Mouse (Mus musculus): Measurements from ENCODE around the gene Tmem40.
A peak's percentile ranks its signal among the peaks of the same experiment; 100 is the strongest.

The Tmem40 gene

DNA sequence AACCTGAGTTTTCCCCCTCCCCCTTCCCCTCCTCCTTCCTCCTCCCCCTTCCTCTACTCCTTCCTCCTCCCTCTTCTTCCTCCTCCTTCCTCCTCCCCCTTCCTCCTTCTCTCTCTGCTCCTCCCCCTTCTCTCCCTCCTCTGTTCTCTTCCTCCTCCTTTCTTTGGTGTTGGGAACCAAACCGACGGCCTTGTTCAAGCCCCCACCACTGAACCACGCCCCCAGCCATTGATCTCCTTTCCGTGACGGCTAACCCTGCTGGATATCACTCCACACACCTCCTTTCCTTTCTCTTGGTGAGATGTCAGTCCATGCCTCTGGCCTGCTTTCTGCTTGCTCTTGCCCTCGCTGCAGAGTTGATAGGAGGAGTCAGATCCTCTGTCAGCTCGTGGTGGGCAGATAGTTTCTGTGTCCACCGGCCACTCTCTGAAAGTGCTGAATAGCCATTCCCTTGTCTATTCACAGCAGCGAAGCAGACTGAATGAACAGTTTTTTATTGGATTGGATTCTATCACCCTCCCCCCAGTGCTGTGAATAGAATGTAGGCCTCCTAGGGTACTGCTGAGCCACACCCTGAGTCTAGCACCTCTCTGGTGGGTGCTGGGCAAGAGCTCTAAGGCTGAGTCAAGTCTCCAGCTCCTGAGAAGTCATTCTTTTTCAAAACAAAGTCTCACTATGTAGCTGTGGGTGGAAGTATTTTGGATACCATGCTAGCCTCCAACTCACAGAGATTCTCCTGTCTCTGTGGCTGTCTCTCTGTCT lies at the start of gene Tmem40:
TSS of gene Tmem40 (minus strand) at position 416 of the 762 bp plus-strand sequence.
- DNase-seq (ENCODE audit: low read depth, low spot score): no peak

DNA sequence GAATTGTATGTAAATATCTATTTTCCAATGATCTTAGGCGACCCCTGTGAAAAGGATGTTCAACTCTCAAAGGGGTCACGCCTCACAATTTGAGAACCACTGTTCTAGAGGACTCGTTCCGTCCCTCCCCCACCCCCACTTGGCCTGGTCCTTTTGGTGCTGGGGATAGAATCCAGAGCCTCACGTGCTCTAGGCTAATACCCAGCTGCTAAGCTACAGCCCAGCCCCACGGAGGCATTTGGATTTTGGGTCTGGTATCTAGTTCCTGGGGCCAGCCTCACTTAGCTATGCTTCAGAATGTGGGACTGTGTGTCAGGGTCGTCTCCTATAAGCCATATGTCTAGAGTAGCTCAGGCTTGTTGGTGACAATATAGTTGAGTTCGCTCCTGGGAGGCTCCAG lies 49.4 kb upstream of the Tmem40 start:
- no peak for DNase-seq (ENCODE audit: low read depth, low spot score)

DNA sequence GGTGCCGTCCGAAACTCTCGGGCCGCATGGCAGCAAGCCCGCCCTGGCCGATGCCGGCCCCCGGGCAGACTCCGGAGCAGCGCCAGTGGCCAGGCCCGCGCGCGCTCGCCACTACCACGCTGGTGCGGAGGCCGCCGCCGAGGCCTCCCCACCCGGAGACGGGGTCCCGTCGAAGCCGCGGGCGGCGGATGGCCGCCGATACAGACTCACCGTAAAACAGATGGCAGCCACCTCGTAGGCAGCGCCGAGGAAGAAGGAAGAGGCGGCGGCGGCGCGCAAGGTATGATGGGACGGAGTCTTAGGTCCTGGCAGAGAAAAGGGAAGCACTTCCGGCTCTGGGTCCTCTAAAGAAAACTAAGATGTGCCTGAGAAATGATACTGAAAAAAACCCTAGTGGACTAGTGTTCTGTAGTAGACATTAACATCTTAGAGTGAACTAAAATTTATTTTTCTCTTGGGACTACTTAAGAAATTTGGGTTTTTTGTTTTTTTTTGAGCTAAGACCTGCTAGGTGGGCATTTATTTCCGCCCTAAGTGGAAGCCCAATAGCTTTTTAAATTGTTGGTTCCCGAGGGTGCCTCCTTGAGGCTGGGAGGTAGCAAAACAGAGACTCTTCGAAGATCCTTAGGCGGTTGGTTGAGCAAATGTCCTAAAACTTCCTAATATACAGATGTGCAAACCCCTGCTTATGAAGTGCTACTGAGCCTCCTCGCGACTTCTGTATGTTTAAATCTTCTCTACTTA lies 46.5 kb upstream of the Tmem40 start, which contains the start of gene Rpl32:
TSS of gene Rpl32 (minus strand) at position 260 of the 744 bp plus-strand sequence.
- DNase-seq (ENCODE audit: low read depth, low spot score): peak; percentile 96

DNA sequence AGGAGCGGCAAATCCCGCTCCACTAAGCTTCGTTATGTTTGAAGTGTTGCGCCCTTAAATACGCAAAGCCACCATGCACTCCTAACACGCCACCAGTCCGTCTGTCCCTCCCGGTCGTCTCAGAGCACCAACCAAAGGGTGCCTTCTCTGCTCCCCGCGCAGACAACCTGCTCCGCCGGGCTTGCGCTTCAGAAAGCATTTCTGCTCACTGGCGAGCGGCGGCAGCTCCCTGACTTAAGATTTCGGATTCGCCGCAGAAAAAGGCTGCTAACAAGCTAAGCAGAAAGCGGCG lies 45.9 kb upstream of the Tmem40 start:
- DNase-seq (ENCODE audit: low read depth, low spot score): no peak

DNA sequence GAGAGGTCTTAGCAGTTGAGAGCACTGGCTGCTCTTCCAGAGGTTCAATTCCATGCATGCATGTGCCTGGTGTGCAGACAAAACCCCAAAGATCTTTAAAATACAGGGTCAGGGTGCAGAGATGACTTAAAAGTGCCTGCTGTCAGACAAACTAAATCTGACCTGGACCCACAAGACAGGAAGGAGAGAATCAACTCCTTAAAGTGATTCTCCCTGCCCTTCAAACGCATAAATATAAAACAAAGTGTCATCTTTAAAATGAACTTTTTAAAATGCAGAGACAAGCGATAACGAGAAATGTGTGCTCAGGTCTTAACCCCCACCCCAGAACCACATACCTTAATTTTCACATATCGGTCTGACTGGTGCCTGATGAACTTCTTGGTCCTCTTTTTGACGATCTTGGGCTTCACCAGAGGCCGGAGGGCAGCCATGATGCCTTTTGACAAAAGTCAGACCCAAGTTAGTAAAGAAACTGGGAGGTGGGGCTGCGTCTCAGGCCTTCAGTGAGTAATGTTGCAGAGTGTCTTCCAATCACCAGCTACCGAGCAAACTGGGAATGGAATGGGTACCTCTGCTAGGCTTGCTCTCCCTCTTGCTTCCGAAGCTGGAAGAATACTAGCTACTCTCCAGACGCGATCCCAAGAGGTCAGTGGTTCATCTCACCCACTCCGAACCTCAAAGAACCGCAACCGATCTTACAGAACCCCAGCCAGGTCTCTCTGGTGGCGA lies 45.4 kb upstream of the Tmem40 start:
- DNase-seq (ENCODE audit: low read depth, low spot score): peak; percentile 21

DNA sequence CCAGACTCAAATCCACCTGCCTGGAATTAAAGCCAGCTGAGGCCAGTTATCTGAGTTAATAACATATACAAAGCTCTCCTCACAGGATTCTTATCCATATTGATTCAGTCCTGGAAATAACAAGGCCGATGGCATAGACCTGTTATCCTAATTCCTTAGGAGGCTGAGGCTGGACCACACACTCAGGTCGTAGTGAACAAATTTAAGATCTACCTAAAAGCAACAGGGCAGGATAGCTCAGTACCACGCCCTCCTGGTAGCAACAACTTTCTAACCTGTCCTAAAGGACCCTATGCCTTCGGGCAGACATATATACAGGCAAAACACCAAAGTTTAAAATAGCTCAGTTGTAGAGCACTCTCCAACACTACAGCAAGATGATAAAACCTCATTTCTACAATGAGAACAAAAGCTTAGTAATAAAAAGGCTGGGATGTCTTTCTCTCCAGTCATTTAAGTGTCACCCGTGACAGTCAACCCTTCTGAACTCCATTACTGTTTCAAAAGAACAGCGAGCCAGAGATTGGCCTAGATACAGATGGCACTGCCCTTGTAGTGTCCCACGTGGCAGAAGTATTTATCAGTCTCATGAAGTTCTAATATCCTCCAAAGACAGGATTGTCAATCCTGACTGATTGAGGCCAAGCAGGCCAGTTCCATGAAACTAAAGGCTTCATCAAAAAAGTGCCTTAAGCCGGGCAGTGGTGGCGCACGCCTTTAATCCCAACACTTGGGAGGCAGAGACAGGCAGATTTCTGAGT lies 42.4 kb upstream of the Tmem40 start:
- DNase-seq (ENCODE audit: low read depth, low spot score): peak; percentile 16

DNA sequence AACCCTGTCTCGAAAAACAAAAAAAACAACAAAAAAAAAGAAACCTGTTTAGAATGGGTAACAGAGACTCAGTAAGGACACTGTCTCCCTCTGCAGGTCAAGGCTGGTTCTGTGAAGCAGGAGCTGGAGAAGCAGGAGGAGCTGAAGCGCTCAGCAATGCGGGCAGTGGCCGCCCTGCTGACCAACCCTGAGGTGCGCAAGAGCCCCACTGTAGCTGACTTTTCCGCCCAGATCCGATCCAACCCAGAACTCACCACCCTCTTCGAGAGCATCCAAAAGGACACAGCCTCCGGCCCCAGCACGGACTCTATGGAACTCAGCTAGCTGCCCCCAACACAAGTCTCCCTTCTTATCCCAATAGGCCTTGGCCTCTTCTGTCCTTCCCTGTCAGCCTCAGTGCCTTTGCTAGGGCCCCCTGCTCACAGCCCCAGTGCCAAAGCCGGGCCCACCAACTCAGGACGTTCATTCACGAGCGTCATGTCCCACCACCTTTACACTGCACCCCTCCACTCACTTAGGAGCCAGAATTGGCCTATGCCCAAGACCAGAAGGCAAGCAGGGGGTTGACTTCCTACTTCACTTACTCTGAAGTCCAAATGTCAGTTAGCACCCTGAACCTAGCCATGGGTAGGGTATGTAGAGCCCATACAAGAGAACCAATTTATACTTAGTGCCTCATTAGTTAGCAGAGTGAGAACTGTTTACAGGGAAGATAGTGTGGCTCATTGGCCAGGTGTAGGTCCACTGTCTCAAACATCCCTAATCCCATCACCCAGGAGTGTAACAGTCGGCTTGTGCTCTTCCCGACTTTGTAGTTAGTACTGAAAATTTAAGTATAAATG lies 41.6 kb upstream of the Tmem40 start:
- DNase-seq (ENCODE audit: low read depth, low spot score): peak; percentile 74

DNA sequence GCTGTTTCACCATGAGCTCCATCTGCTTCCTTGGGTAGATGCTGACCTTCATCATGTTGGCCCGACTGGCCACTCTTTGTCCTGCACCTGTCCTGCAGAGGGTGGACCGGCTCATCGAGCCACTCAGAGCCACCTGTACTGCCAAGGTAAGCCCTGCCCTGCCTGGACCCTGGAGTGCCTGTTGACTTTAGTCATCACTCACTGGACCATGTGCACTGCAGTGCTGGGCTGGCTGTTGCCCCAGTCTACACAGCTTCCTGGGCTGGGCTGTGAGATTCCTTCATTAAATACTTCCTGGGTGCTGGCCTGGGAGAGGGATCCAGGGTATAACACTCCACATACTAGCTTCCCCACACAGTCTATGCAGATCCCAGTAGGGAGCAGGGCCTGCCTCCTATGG lies 39.6 kb upstream of the Tmem40 start:
- DNase-seq (ENCODE audit: low read depth, low spot score): no peak

DNA sequence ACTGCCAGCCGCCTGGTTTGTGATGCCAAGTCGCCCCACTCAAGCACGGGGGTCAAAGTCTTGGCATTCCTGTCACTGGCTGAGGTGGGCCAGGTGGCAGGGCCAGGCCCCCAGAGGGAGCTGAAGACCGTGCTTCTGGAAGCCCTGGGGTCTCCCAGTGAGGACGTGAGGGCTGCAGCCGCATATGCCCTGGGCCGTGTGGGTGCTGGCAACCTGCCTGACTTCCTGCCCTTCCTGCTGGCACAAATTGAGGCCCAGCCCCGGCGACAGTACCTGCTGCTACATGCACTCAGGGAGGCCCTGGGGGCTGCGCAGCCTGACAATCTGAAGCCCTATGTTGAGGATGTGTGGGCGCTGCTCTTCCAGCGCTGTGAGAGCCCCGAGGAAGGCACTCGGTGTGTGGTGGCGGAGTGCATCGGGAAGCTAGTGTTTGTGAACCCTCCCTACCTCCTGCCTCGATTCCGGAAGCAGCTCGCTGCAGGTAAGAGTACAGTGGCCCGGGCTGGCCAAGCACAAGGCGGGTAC lies 30.5 kb upstream of the Tmem40 start:
- no peak for DNase-seq (ENCODE audit: low read depth, low spot score)

DNA sequence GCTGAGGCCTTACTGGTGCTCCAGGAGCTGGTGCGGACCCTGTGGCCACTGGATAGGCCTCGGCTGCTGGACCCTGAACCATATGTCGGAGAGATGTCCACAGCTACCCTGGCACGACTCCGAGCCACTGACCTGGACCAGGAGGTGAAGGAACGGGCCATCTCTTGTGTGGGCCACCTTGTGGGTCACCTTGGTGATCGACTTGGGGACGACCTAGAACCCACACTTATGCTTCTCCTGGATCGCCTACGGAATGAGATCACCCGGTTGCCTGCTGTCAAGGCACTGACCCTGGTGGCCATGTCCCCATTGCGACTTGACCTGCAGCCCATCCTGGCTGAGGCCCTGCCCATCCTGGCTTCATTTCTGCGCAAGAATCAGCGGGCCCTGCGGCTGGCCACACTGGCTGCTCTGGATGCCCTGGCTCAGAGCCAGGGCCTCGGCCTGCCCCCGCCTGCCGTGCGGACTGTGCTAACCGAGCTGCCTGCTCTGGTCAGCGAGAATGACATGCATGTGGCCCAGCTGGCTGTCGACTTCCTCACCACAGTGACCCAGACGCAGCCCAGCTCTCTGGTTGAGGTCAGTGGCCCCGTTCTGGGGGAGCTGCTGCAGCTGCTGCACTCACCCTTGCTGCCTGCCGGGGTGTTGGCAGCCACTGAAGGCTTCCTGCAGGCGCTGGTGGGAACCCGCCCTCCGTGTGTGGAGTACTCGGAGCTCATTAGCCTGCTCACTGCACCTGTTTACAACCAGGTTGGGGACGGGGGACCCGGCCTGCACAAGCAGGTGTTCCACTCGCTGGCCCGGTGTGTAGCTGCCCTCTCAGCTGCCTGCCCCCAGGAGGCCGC lies 29.9 kb upstream of the Tmem40 start:
- DNase-seq (ENCODE audit: low read depth, low spot score): no peak

DNA sequence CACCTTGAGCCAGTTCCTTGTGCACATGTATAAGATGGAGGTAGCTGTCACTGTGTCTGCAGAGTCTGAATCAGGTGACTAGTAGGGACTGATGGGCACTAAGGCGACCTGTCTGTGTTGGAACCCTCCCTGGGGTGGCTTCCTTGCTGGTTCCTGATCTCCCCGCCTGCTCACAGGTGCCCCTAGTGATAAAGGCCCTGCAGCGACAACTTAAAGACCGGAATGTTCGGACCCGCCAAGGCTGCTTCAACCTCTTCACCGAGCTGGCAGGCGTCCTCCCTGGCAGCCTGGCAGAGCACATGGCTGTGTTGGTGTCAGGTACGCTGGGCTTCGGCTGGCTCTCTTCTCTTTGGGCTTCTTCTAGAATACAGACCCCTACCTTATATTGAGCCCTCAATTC lies 28.8 kb upstream of the Tmem40 start:
- DNase-seq (ENCODE audit: low read depth, low spot score): no peak

DNA sequence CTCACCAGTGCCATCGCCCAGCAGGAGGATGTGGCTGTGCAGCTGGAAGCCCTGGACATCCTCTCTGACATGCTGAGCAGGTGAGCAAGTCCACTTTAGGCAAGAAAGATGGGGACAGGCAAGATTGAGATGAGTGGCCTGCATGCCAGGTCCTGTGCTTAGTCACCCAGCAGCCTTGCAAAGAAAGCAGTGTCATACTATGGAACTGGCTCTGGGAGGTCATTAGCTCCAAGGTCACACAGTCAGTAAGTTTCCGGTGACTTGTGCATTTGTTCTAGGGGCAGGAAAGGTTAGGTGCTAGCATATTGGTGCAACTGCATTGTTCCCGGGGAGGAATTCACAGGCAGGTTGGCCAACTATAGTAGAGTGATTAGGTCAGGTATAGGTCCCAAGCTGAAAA lies 20.6 kb upstream of the Tmem40 start:
- DNase-seq (ENCODE audit: low read depth, low spot score): no peak

DNA sequence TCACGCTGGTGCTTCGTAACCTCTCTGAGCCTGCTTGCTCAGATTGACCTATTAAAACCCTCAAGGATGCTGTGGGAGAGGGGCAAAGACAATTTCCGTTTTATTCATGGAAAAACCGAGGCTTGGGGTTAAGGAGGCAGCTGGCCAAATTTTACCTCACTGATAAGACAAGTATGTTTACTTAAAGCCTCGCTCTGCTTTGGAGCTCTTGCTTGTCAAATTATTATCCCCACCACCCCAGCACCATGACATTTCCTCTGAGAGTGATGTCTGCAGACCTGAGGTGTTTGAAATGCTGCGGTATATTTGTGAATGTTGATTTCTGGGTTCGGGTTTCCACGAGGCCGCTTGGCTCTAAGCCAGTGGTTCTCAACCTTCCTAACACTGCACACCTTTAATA lies 14.2 kb upstream of the Tmem40 start:
- DNase-seq (ENCODE audit: low read depth, low spot score): no peak

DNA sequence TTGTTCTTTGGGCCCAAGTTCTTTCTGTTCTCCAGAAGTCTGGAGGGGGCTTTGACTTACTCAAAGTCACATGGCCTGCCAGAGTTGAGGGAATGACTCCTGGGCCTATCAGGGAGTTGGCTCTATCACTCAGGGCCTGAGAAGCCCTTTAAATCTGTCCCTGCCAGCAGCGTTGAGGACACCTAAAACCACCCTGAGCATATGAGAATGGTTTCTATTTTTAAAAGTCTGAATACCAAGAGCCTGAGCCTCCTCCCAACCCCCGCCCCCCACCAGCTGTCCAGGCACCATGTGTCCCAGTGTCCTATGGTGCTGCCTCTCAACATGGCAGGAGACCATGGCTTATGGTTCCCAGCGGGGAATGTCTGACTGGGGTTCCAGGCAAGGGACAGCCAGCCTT lies 13.6 kb upstream of the Tmem40 start:
- no peak for DNase-seq (ENCODE audit: low read depth, low spot score)

DNA sequence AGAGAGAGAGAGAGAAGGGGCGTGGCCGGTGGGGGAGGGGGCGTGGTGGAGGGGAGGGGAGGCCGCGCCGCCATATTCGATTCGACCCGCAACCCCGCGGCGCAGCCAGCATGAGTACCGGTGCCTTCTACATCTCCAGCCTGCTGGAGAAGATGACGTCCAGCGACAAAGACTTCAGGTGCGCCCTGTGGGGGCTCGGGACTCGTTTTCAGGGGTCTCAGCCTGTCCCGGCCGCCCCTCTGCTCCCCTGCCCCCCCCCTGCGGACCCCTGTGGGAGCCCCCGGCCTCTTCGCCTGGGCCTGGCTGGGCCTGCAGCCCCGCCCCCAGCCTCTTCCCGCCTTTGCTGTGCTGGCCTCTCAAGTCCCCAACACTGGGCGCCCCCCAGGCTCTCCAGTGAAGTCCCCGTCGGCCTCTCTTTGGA lies 12.3 kb upstream of the Tmem40 start, which contains the start of gene Cand2:
TSS of gene Cand2 (plus strand) at position 38 of the 421 bp plus-strand sequence.
- peak; percentile 83 for DNase-seq (ENCODE audit: low read depth, low spot score)

DNA sequence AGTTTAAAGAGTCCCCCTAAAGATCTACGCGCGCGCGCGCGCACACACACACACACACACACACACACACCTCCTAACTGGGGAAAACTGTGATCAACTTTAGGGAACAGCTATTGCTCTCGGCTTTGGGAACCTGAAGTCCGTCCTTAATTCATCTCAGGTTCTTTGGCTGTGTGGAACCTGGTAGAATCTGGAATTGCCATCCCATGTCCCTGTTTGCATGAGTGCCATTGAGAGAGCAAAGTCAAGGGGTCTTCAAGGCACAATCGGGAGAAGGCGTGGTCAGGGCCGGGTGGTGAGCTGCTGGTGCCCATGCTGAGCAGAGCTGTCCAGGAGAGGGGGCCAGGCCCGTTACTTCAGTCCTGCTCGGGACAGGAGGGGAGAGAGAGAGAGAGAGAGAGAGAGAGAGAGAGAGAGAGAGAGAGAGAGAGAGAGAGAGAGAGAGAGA lies 11.8 kb upstream of the Tmem40 start:
- DNase-seq (ENCODE audit: low read depth, low spot score): peak; percentile 82

DNA sequence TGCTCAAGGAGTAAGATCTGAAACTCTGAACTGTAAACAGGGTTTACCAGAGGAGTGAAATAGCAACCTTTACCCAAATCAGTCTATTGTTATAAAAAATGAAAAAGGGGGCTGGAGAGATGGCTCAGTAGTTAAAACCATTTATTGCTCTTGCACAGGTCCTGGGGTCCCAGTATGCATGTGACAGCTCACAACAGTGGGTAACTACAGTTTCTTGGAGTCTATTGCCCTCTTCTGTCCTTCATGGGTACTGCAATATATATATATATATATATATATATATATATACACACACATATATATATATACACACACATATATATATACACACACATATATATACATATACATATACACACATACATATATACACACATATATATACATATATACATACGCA lies 10.4 kb upstream of the Tmem40 start:
- peak; percentile 56 for DNase-seq (ENCODE audit: low read depth, low spot score)

DNA sequence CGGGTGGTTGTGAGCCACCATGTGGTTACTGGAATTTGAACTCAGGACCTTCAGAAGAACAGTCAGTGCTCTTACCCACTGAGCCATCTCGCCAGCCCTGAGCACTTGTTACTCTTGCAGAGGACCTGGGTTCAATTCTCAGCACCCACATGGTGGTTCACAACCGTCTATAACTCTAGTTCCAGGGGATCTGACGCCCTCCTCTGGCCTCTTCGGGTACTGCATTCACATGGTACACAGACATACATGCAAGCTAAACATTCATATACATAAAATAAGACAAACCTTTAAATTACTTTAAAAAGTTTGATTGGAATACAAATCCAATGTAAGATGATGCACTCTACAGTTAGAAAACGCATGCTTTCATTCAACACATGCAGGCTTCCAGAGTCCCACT lies 10.0 kb upstream of the Tmem40 start:
- DNase-seq (ENCODE audit: low read depth, low spot score): no peak

DNA sequence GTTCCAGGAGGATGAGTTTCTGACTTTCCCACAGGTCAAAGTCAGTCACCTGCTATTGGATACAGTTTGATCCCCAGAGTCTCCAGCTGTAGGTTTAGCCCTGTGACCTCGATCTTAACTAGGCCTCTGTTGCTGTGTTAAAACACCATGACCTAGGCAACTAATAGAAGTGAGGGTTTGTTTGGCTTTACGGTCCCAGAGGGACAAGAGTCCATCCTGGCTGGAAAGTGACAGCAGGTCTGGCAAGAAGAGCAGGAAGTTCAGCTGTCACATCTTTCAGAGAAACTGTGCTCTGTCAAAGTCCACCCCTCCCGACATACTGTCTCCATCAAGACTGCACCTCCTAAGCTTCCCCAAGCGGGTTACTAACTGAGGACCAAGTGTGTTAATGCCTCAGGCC lies 8.6 kb upstream of the Tmem40 start:
- no peak for DNase-seq (ENCODE audit: low read depth, low spot score)

Data from A20 (cell line).